Mouse (Mus musculus) olfactory bulb, adult 2 months (tissue): ENCODE measurements around the gene Lrrc4c.

Experiments
- CTCF ChIP-seq: fragments of 200-500 bp; IDR thresholded peaks from 2 replicates; pipeline ENCODE4 v1.5.1; 2012; ENCODE audit warnings: low read depth, mild to moderate bottlenecking, low read length, moderate library complexity; ENCODE audit not compliant: insufficient read depth
- POLR2A ChIP-seq: fragments of 200-500 bp; IDR thresholded peaks from 2 replicates; pipeline ENCODE4 v1.6.1; 2012; ENCODE audit warnings: mild to moderate bottlenecking, low read depth, low read length, moderate library complexity; ENCODE audit not compliant: insufficient read depth

DNA sequence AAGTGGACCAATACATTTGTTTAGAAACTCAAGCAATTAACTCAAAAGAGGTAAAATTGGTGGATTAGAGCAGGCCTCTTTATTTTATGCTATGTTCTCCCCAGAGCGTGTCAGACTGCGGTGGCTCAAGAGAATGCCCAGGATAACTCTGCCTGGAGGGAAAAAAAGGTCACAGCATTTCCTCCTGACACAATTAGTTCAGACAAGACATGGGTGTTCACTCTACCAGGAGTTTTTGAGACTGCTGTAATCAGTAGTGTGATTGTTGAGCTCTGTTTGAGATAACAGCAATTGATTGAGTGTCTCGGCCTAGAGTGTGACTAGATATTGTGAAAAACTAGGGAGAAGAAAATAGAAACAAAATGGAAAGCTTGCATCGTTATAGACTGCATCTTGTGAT, 363.8 kb downstream of the Lrrc4c start:
- TF ChIP-seq POLR2A (no peak), CTCF (no peak)
